Mouse (Mus musculus) layer of hippocampus, postnatal 10 days (tissue): ENCODE results near the gene Hist3h2a. TPM values are rescaled to one million over a fixed set of nuclear protein-coding genes. Genes with fewer than 3 reads are reported as not detected.

Experiments
- DNase-seq, 2 experiments: peaks; one replicate each; pipeline ENCODE4 v3.0.0; 2021; ENCODE audit warnings: low spot score in 2 of 2
- total RNA-seq, 2 experiments: library from RNA; stranded (reverse); gene quantifications; 2 replicates each; pipeline ENCODE4 v1.2.3; 2021

The Hist3h2a gene
- total RNA-seq, 2 experiments from 2014 or later, result 59.3 to 61.6 TPM

GRCm38 (mm10) chr11:58967346-58967745 is 12.9 kb downstream of the Hist3h2a start:
- no peak for DNase-seq

GRCm38 (mm10) chr11:58968551-58968950 is 14.1 kb downstream of the Hist3h2a start:
- DNase-seq, result no peak

DNA sequence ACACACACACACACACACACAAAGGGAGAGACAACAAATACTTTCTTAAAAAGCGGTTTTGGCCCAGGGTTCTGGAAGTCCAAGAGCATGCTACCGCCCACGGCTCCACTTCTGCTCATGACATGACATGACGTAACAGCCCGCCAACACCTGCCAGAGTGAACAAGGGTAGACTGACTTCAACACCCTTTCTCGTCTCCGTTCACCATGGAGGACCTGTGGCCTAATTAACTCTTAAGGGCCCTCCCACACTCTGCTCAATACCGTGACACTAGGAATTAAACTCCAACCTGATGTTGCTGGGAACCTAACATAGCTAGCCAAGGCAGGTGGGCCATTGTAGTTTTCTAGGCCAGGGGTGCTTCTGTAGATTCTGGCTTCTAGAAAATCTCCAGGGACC is 14.5 kb downstream of the Hist3h2a start:
- DNase-seq, result no peak

GRCm38 (mm10) chr11:58969659-58970058 is 15.2 kb downstream of the Hist3h2a start:
- DNase-seq, result no peak

DNA sequence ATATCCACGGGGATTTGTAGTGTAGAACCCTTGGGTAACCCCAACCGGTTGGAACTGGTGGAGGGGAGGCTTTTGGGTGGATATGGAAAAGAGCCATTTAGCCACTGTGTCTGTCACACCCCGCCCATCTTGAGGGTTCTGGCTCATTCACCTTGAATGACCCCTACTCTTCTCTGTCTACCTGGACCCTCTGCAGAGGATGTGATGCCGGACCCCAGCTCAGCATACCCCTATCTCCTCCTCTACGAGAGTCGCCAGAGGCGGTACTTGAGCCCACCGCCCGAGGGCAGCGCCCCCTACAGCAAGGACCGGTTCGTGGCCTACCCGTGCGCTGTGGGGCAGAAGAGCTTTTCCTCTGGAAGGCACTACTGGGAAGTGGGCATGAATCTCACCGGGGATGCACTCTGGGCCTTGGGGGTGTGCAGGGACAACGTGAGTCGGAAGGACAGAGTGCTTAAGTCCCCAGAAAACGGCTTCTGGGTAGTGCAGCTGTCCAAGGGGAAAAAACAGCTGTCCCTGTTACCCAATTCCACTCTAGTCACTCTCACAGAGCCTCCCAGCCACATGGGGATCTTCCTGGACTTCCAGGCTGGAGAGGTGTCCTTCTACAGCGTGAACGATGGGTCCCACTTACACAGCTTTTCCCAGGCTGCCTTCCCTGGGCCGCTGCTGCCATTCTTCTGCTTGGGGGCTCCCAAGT is 16.5 kb downstream of the Hist3h2a start:
- DNase-seq, result no peak

DNA sequence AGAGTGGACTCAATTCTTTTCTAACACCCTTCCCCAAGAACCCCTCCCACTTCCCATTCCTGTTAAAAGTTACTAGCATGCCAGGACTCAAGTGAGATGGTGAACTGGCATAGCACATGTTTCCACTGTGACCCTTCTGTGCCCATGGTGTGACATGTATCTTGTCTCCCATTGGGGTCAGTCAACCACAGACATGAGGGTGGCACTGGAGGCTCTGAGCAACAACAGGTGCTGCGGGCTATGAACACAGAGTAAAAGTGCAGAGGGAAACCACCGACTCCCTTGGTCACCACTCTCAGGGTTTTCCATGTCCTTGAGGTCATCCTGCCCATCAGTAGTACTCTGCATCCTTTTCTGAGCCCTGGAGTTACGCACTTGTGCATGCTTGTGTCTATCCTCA is 17.3 kb downstream of the Hist3h2a start:
- no peak for DNase-seq

- no peak for DNase-seq
Measured at GRCm38 (mm10) chr11:58974414-58974813, 19.9 kb downstream of the Hist3h2a start.

GRCm38 (mm10) chr11:58977150-58977549 is 22.7 kb downstream of the Hist3h2a start:
- no peak for DNase-seq

DNA sequence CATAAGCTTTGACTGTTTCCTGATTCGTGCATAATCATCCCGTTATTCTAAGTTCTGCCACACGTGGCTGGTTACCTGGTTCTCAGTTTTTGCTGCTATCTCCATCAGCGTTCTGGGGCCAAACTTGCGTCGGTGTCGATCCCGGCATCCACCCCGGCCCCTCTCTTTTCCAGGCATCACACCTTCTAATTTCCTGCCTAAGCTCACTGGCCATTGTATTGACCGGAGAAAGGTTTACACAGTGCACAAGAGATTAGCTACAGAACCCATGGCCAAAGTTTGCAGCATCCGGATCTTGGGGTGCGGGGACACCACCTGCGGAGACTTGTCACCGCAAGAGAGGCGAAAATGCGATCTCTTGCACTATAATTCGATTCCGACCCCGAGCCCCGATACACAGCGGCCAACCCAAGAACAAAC is 23.1 kb downstream of the Hist3h2a start:
- no peak for DNase-seq

- DNase-seq, result peak; percentile 66 to 71
Measured at GRCm38 (mm10) chr11:58978027-58978705, 23.7 kb downstream of the Hist3h2a start, which contains the start of gene Trim11. TSS of gene Trim11 (plus strand) at chr11:58978093.

- DNase-seq, result no peak
Measured at GRCm38 (mm10) chr11:58978706-58979030, 24.2 kb downstream of the Hist3h2a start.

DNA sequence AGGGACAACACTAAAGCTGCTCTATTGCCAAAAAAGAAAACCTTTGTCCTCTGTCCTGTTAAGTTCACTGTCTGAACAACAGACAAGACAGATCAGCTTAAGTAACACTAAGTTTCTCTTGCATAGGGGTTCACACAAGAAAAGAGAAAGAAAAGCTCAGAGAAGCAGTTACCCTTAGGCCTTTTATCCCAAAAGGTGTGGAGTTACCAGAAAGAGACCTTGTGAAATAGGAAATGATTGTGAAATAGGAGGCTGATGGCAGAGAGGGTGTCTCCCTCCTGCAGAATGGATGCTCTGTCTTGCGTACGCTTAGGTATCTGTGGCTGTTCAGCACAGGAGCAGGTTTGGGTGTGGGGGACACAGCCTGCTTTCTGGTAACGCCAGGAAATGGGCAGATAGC is 24.7 kb downstream of the Hist3h2a start:
- DNase-seq, result no peak

DNA sequence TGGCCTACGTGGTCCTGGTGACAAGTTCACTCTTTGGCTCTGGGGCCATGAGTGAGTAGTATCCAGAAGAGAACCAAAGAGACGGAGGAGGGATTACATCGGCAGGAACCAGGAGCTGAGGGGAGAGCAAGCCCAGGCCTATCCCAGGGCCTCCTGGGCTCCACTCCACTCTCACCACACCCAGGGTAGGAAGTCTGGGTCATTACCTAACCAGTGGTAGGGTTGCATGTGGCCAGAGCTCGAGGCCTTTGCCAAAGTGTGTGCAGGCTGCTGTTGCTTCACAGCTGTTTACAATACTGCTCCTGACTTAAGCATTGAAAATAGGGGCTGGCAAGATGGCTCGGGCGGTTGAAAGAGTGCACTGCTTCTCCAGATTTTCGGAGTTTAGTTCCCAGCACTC is 25.2 kb downstream of the Hist3h2a start:
- DNase-seq, result no peak

DNA sequence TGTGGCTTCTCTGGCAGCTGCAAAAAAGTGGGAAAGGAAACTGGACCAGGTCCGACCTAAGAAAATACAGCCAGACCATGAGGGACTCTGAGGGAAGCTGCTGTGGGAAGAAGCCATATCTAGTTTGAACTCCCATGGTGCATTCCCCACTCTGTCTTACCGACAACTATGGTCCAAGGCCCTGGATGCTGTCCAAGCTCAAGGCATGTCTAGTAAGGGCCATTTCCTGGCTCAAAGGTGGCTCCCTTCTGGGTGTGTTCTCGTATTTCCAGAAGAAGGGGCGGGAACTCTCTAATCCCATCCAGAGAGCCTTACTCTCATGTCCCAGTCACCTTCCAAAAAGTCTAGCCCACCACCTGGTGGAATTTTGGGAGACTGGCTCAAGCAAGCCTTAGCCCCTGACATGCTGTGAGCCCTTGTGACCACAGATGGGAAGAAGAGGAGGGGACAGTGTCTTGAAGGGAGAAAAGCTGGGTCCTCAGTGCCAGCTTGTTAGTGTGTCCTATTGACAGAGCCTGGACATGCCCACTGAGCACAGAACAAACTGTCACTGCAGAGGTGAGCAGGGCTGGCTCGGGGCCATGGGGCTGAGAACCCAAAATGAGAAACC is 26.0 kb downstream of the Hist3h2a start:
- no peak for DNase-seq

DNA sequence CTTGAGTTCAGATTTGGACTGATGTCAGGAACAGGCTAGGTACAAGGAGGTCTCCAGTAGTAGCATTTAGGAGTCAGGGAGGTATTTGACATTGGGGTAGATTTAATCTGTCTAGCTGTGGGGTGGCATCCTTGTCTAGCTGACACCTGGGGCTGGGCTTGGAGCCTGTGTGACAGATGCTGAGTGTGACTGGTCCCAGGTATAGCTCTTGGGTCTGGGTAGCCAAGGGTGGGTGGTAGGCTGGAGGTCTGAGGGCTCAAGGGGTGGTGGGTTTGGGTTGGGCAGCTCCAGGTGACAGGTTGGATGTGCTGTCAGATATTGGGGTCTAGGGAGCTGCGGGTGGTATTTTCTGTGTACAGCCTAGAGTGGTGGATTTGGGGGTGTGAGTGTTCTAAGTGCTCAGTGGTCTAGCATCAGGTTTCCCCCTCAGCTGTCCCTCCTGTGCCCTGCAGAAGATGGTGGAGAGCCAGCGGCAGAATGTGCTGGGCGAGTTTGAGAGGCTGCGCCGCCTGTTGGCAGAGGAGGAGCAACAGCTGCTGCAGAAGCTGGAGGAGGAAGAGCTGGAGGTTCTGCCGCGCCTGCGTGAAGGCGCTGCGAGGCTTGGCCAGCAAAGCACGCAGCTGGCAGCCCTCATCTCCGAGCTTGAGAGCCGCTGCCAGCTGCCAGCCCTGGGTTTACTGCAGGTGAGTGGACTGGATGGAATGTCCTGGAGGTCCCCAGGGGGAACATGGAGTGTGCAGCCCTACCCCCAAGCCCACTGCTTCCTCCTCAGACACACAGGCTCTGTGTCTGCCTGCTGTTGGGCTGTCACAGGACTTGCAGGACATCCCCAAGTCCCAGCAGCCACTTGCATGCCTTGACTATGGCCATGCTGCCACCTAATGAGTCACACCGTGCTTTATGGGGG is 27.3 kb downstream of the Hist3h2a start:
- peak; percentile 74 to 82 for DNase-seq

- no peak for DNase-seq
Measured at GRCm38 (mm10) chr11:58982471-58983097, 28.1 kb downstream of the Hist3h2a start.

- no peak for DNase-seq
Measured at GRCm38 (mm10) chr11:58983691-58984341, 29.3 kb downstream of the Hist3h2a start.

DNA sequence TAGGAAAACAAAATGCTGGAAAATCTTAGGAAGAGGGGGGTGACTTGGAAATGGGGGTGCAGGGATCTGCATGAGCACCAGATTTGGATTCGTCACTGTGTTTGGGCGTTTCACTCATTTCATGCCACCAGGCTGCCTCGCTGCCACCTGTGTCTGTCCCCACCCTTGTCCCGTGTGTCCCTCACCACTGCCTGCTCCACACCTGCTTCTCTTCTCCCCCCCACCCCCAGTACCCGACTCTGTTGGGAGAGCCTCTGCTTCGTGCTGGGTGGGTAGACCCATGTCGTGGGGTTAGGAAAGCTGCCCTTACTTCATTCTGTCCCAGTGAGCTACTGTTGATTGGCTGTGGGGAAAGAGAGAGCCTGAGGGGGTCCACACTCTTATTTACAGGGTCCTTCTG is 30.2 kb downstream of the Hist3h2a start:
- no peak for DNase-seq

DNA sequence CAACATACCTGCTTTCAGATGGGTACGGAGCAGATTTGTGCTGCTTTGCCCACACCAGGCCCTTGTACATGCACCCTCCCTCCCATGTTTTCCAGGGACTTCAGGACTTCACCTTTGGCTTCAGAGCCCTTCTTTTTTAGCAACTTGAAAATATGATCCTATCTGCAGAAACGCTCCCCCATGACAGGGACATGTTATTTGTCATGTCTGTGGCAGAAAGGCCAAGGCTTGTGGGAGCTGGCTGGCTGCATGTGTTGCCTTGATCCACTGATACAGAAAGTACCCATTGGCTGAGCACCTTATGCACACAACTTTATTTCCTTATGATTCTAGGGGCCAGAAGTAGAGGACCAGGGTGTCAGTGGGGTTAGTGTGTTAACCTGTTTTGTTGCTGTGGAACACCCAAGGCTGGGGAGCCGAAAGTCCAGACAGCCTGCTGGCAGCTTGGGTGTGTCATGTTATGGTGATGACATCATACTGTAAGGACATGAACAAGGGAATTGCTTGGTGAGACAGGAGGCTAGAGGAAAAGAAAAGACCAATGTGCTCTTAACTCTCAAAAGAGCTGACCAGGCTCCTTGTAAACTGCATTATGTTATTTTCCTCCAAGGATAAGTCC is 30.9 kb downstream of the Hist3h2a start:
- DNase-seq, result no peak

GRCm38 (mm10) chr11:58989166-58989565 is 34.7 kb downstream of the Hist3h2a start:
- no peak for DNase-seq
